ENCODE assay signal across 21 mouse cellular contexts in genomic region chr1:191330356-191330755, GRCm38 (mm10). TPM values are rescaled to one million over a fixed set of nuclear protein-coding genes. Genes with fewer than 3 reads are reported as not detected.
A peak's percentile ranks its signal among the peaks of the same experiment; 100 is the strongest.
DNase-seq lines count a peak whose midpoint lies in the region; ATAC-seq and TF ChIP-seq lines count a peak whose summit lies in the region.
"Had no signal": no experiment of that assay in that cellular context is flagged by ENCODE, and none has a peak within 500 bp of the region (broad histone marks: within the 10 kb centered on the region; RNA-seq: fewer than 3 reads in every experiment).

No protein-coding gene starts in this region.

- no peak overlapping the region for H3K4me2 ChIP-seq in kidney, embryonic 16.5 days (replicated peaks; ENCODE audit: low read depth, low read length)
- H3K4me2 ChIP-seq in lung, postnatal 0 days (replicated peaks; ENCODE audit: low read depth, low read length): no peak overlapping the region
- H3K4me2 ChIP-seq: embryonic facial prominence, embryonic 13.5 days; forebrain, embryonic 13.5 days; heart, embryonic 11.5 days; heart, embryonic 15.5 days; hindbrain, embryonic 14.5 days had no signal

- H3K4me3 ChIP-seq in gastrocnemius, adult 2 months: no peak overlapping the region
- no peak overlapping the region for H3K4me3 ChIP-seq in kidney, adult 2 months (ENCODE audit: insufficient read depth, low read depth, low read length)
- H3K4me3 ChIP-seq in kidney, embryonic 16.5 days (ENCODE audit: low read length): no peak overlapping the region
- H3K4me3 ChIP-seq in lung, postnatal 0 days (ENCODE audit: low read depth, low read length): no peak overlapping the region
- H3K4me3 ChIP-seq in layer of hippocampus, adult 2 months: no peak overlapping the region
- H3K4me3 ChIP-seq: embryonic facial prominence, embryonic 13.5 days; forebrain, embryonic 13.5 days; heart, adult 2 months; heart, embryonic 15.5 days; hindbrain, embryonic 10.5 days had no signal

- no peaks in the 10 kb centered on the region for H3K9me3 ChIP-seq in kidney, embryonic 16.5 days (ENCODE audit: low read length)
- H3K9me3 ChIP-seq in lung, postnatal 0 days (ENCODE audit: low read length): no peaks in the 10 kb centered on the region
- H3K9me3 ChIP-seq: embryonic facial prominence, embryonic 13.5 days; forebrain, embryonic 13.5 days; G1E; heart, embryonic 15.5 days; hindbrain, embryonic 10.5 days had no signal

- H3K36me3 ChIP-seq in kidney, adult 2 months (ENCODE audit: control insufficient read depth, insufficient read depth, low read length): no peaks in the 10 kb centered on the region
- no peaks in the 10 kb centered on the region for H3K36me3 ChIP-seq in kidney, embryonic 16.5 days (ENCODE audit: insufficient read depth, low read length)
- H3K36me3 ChIP-seq in lung, postnatal 0 days (ENCODE audit: insufficient read depth, low read length): no peaks in the 10 kb centered on the region
- H3K36me3 ChIP-seq: heart, embryonic 15.5 days had no signal

- peaks cover 12% of the 10 kb centered on the region; the same call in 1 of the 2 replicates for H3K4me1 ChIP-seq in kidney, adult 2 months (ENCODE audit: control insufficient read depth, insufficient read depth, low read length)
- peaks cover 28% of the 10 kb centered on the region for H3K4me1 ChIP-seq in kidney, embryonic 16.5 days (ENCODE audit: insufficient read depth, low read length)
- H3K4me1 ChIP-seq in lung, postnatal 0 days (ENCODE audit: insufficient read depth, low read depth, low read length): 0 out of 2 replicates have a peak, but pooled peaks cover 2% of the 10 kb centered on the region

- H3K27ac ChIP-seq in gastrocnemius, adult 2 months: no peak overlapping the region
- H3K27ac ChIP-seq in kidney, adult 2 months (ENCODE audit: insufficient read depth, low read depth, low read length): no peak overlapping the region
- no peak overlapping the region for H3K27ac ChIP-seq in kidney, embryonic 16.5 days (ENCODE audit: low read length)
- no peak overlapping the region for H3K27ac ChIP-seq in lung, postnatal 0 days (ENCODE audit: low read length)
- H3K27ac ChIP-seq in layer of hippocampus, adult 2 months: no peak overlapping the region
- H3K27ac ChIP-seq: embryonic facial prominence, embryonic 13.5 days; forebrain, embryonic 13.5 days; heart, adult 2 months; heart, embryonic 15.5 days; hindbrain, embryonic 10.5 days; hindbrain, embryonic 14.5 days had no signal

- intact Hi-C loops in gastrocnemius, adult 2 months (cut with DNase I): no loop called here
- intact Hi-C loops in gastrocnemius, postnatal 36 days (cut with DNase I): loop anchor here (10.0 kb wide), 1 partner anchor 484 kb away; no protein-coding TSS in a partner anchor

- TF ChIP-seq EP300 in lung, postnatal 0 days (IDR thresholded peaks at IDR 0.05): no peak

- ATAC-seq in kidney, embryonic 16.5 days (ENCODE audit: low FRiP score, low TSS enrichment): no peak
- no peak for ATAC-seq in lung, postnatal 0 days
- ATAC-seq: CD4-positive, CD25-positive, alpha-beta regulatory T cell, adult 4 months; forebrain, embryonic 13.5 days had no signal

- H3K27me3 ChIP-seq in kidney, adult 2 months (replicated peaks; ENCODE audit: control insufficient read depth, insufficient read depth, low read length): no peaks in the 10 kb centered on the region
- no peaks in the 10 kb centered on the region for H3K27me3 ChIP-seq in kidney, embryonic 16.5 days (ENCODE audit: insufficient read depth, low read length)
- H3K27me3 ChIP-seq in lung, postnatal 0 days (replicated peaks; ENCODE audit: insufficient read depth, low read length): no peaks in the 10 kb centered on the region
- H3K27me3 ChIP-seq: embryonic facial prominence, embryonic 13.5 days; forebrain, embryonic 13.5 days; heart, embryonic 15.5 days had no signal

- H3K9ac ChIP-seq in kidney, embryonic 16.5 days (replicated peaks; ENCODE audit: low read length): no peak overlapping the region
- H3K9ac ChIP-seq in lung, postnatal 0 days (replicated peaks; ENCODE audit: low read depth): no peak overlapping the region
- H3K9ac ChIP-seq: embryonic facial prominence, embryonic 13.5 days; forebrain, embryonic 13.5 days; heart, embryonic 15.5 days; hindbrain, embryonic 14.5 days had no signal

- WGBS in kidney, adult 2 months: 61% methylated on average over 4 of the region's 4 CpGs
- WGBS in kidney, embryonic 16.5 days: 90% methylated on average over 4 of the region's 4 CpGs
- 83% methylated on average over 4 of the region's 4 CpGs for WGBS in lung, postnatal 0 days

- TF ChIP-seq POLR2A in kidney, adult 2 months (IDR thresholded peaks at IDR 0.05; ENCODE audit: low read depth, low read length): no peak

- no peak for TF ChIP-seq CTCF in gastrocnemius, adult 2 months (IDR thresholded peaks at IDR 0.05)
- no peak for TF ChIP-seq CTCF in kidney, adult 2 months (conservative IDR thresholded peaks at IDR 0.05; ENCODE audit: insufficient read depth, insufficient read length, low read depth, low read length)
- TF ChIP-seq CTCF in lung, postnatal 0 days (IDR thresholded peaks at IDR 0.05): no peak
- TF ChIP-seq CTCF in layer of hippocampus, adult 2 months (conservative IDR thresholded peaks at IDR 0.05): no peak

- peak; percentile 15 for DNase-seq in gastrocnemius, adult 2 months
- DNase-seq in gastrocnemius, postnatal 36 days: no peak
- peak; percentile 72 for DNase-seq in kidney, adult 2 months
- DNase-seq in lung, postnatal 0 days (ENCODE audit: low spot score): peak; percentile 62
- DNase-seq in lung, postnatal 14 days: no peak
- no peak for DNase-seq in layer of hippocampus, adult 2 months (ENCODE audit: low spot score in 2 of 2)
- DNase-seq: adrenal gland, postnatal 14 days; B cell, adult 2 months; cerebellum, adult 18-20 months; cerebellum, adult 9-11 months; cerebellum, postnatal 36 days; heart, adult 2 months had no signal

RNA-seq across cellular contexts. Expression of gene Tmem206, which starts 4.6 kb away (rescaled TPM):
- total RNA-seq in gastrocnemius, adult 2 months (2021): 1 to 10 TPM; 1.2 to 1.4 TPM
- total RNA-seq in gastrocnemius, postnatal 36 days (2021): 1 to 10 TPM; 1.5 to 1.8 TPM
- polyA plus RNA-seq in kidney, adult 2 months (2012; rRNA removed): 22.1 and 22.2 TPM in 2 replicates
- 26.4 TPM in 2 replicates for polyA plus RNA-seq in kidney, embryonic 16.5 days (2015; fragmentation: Nextera tagmentation; extraction: Ambion mirVana)
- polyA plus RNA-seq in lung, postnatal 0 days (2015; fragmentation: Nextera tagmentation; extraction: Ambion mirVana): 13.1 and 14.7 TPM in 2 replicates
- total RNA-seq in layer of hippocampus, adult 2 months (2021): 1 to 10 TPM; 8.0 to 8.7 TPM

RNA-seq across cellular contexts. Expression of gene Nenf, which starts 12.4 kb away (rescaled TPM):
- total RNA-seq in gastrocnemius, adult 2 months (2021): 10 to 100 TPM; 68.3 to 69.6 TPM
- total RNA-seq in gastrocnemius, postnatal 36 days (2021): 10 to 100 TPM; 55.2 to 61.5 TPM
- 146 and 165 TPM in 2 replicates for polyA plus RNA-seq in kidney, adult 2 months (2012; rRNA removed)
- 86.7 and 92.6 TPM in 2 replicates for polyA plus RNA-seq in kidney, embryonic 16.5 days (2015; fragmentation: Nextera tagmentation; extraction: Ambion mirVana)
- 149 and 177 TPM in 2 replicates for polyA plus RNA-seq in lung, postnatal 0 days (2015; fragmentation: Nextera tagmentation; extraction: Ambion mirVana)
- total RNA-seq in layer of hippocampus, adult 2 months (2021): 10 to 100 TPM; 61.5 to 70.8 TPM

Comparison
In these comparisons a context has a peak if more than half of its experiments do, and no peak if none do; other contexts are left out.
1. DNase-seq: peak in gastrocnemius, adult 2 months (single experiment), kidney, adult 2 months (single experiment) and lung, postnatal 0 days (single experiment); none in gastrocnemius, postnatal 36 days (0 of 2), lung, postnatal 14 days (single experiment) and layer of hippocampus, adult 2 months (0 of 2).